Mouse (Mus musculus): ENCODE data around the gene Tnfrsf21.

- TF ChIP-seq CTCF (conservative IDR thresholded peaks at IDR 0.05; ENCODE audit: insufficient read depth, insufficient read length, low read depth, low read length) = no peak
- no peak for TF ChIP-seq POLR2A (IDR thresholded peaks at IDR 0.05; ENCODE audit: low read depth, low read length)
Observed at GRCm38 (mm10) chr17:43029546-43029945, 13.2 kb downstream of the Tnfrsf21 start.
